Mouse (Mus musculus) thymus, adult 2 months (tissue): Measurements from ENCODE around the gene Gm5678. TPM values are rescaled to one million over a fixed set of nuclear protein-coding genes. Genes with fewer than 3 reads are reported as not detected.

Experiments
- DNase-seq: peaks from one replicate; pipeline ENCODE4 v3.0.0; 2021
- H3K27ac ChIP-seq: fragments of 200-500 bp; 2 replicates; pipeline ENCODE4 v1.5.1; 2012; ENCODE audit warnings: low read length, control low read depth; ENCODE audit not compliant: control insufficient read depth, insufficient read depth
- H3K27me3 ChIP-seq: fragments of 200-500 bp; 2 replicates; pipeline ENCODE4 v1.6.1; 2012; ENCODE audit warnings: mild to moderate bottlenecking, low read length, moderate library complexity, mixed read lengths; ENCODE audit not compliant: control insufficient read depth, insufficient read depth
- H3K36me3 ChIP-seq: fragments of 200-500 bp; 2 replicates; pipeline ENCODE4 v1.6.1; 2012; ENCODE audit warnings: mild to moderate bottlenecking, low read length, moderate library complexity; ENCODE audit not compliant: control insufficient read depth, insufficient read depth
- H3K4me1 ChIP-seq: fragments of 200-500 bp; replicated peaks from 2 replicates; pipeline ENCODE4 v1.6.1; 2012; ENCODE audit warnings: low read length; ENCODE audit not compliant: control insufficient read depth, insufficient read depth
- H3K4me3 ChIP-seq: fragments of 200-500 bp; 2 replicates; pipeline ENCODE4 v1.5.1; 2012; ENCODE audit warnings: mild to moderate bottlenecking, low read length, control low read depth, moderate library complexity; ENCODE audit not compliant: control insufficient read depth, insufficient read depth
- CTCF ChIP-seq: fragments of 200-500 bp; IDR thresholded peaks from 2 replicates; pipeline ENCODE4 v1.5.1; 2012; ENCODE audit warnings: mild to moderate bottlenecking, control low read depth, low read length, moderate library complexity, borderline replicate concordance; ENCODE audit not compliant: control insufficient read depth, poor library complexity, insufficient read depth; ENCODE audit errors: extremely low read depth
- POLR2A ChIP-seq: fragments of 200-500 bp; IDR thresholded peaks from 2 replicates; pipeline ENCODE4 v1.6.1; 2012; ENCODE audit warnings: mild to moderate bottlenecking, low read length, control low read depth, moderate library complexity; ENCODE audit not compliant: control insufficient read depth, poor library complexity, insufficient read depth; ENCODE audit errors: extremely low read depth
- WGBS: fragments of 180-500 bp; shearing (Covaris S2); methylation state at CpG from one replicate; pipeline ENCODE4 v1.1.7; 2018; 5-methylcytosine and 5-hydroxymethylcytosine counted together
- polyA plus RNA-seq: library from polyadenylated mRNA; depleted of rRNA; stranded (reverse); fragments of >200 nt; gene quantifications from 2 replicates; pipeline ENCODE4 v1.2.3, GENCODE M21; 2012

Gene Gm5678
- polyA plus RNA-seq, 1 experiment: not detected

DNA sequence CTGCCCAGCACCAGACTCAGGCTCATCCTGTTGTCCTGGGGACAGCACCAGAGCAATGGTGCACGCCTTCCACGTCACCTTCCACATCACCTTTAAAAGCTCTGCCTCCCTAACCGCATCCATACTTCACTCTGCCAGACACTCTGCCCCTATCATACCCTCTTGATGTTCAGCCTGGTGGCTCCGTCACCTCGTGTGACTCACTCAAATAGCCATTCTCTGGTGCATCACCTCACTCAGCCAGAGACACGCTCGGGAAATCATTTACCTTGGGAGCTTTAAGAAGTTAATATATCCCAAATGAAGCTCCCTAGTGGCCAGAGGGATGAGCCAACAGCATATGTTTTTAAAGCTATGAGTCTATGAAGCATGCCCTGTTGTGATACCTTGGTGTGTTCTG, 31.1 kb upstream of the Gm5678 start:
- H3K36me3 ChIP-seq: no peaks in the 10 kb centered on the region
- H3K27ac ChIP-seq: no peak overlapping the region
- 97% methylated on average over 7 of the region's 7 CpGs for WGBS
- no peak for TF ChIP-seq CTCF
- H3K4me1 ChIP-seq: no peaks in the 10 kb centered on the region
- no peak overlapping the region for H3K4me3 ChIP-seq
- no peaks in the 10 kb centered on the region for H3K27me3 ChIP-seq
- DNase-seq: no peak

DNA sequence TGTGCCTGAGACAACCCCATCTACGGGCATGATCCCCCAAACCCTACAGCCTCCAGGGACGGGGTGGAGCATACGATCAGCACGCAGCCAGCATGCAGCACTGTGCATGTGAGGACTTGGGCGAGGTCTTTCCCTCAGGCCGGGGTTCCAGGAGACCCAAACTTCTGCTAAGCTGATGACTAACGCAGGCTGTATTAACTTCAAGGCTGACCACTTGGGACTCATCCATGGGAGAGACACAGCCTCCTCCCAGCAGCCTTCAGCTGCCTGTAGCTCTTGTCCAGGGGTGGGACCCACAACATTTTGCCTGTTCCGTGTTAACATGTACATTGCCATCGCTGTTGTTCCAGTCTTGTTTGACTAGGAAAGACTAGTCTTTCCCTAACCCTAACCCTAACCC, 30.3 kb upstream of the Gm5678 start:
- TF ChIP-seq CTCF: no peak
- TF ChIP-seq POLR2A: no peak
- Histone ChIP-seq H3K27me3 (no peaks in the 10 kb centered on the region), H3K4me1 (no peaks in the 10 kb centered on the region), H3K27ac (no peak overlapping the region), H3K36me3 (no peaks in the 10 kb centered on the region), H3K4me3 (no peak overlapping the region)
- WGBS: 96% methylated on average over 9 of the region's 9 CpGs
- no peak for DNase-seq

- Histone ChIP-seq H3K4me3 (no peak overlapping the region), H3K36me3 (no peaks in the 10 kb centered on the region), H3K4me1 (peaks cover 2% of the 10 kb centered on the region), H3K27ac (no peak overlapping the region), H3K27me3 (no peaks in the 10 kb centered on the region)
- 93% methylated on average over 6 of the region's 6 CpGs for WGBS
- DNase-seq: no peak
- TF ChIP-seq CTCF (no peak), POLR2A (no peak)
These were observed 28.4 kb upstream of the Gm5678 start for GRCm38 (mm10) chr16:93599461-93599860.

- no peaks in the 10 kb centered on the region for H3K27me3 ChIP-seq
- H3K36me3 ChIP-seq: no peaks in the 10 kb centered on the region
- DNase-seq: peak; percentile 86
- 2% methylated on average over 55 of the region's 55 CpGs for WGBS
- H3K4me1 ChIP-seq: peaks cover 10% of the 10 kb centered on the region
- TF ChIP-seq CTCF (no peak), POLR2A (peak; percentile 83)
- peak within 1 kb of the TSS; percentile 64 for H3K27ac ChIP-seq
- peak within 1 kb of the TSS; percentile 62 for H3K4me3 ChIP-seq
These were observed 24.3 kb upstream of the Gm5678 start, which contains the start of gene Setd4 for GRCm38 (mm10) chr16:93603439-93604212. Gene Setd4 (minus strand): TSS chr16:93604063.

DNA sequence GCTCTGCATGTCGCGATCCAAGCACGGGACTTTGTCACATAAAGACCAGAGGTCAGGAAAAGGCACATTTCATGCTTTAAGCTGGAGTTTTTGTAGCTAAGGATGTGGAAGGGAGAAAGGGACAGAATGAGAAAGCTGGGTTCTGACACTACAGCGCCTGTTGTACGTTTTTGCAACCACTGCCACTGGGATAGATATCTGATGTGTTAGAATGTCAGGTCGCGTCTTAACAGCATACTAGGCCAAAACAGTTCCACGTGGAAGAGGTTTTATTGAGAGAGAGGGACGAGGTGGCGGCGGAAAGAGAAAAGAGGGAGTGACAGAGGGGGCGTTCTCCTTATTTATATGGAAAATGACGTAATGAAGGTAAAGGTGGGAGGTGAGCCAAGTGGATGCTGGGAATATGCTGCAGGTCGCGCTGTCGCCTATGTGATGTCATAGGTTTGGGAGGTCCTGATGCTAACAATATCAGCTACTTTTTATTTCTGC, 23.4 kb upstream of the Gm5678 start:
- Histone ChIP-seq H3K27ac (no peak overlapping the region; the same call in 1 of the 2 replicates), H3K36me3 (no peaks in the 10 kb centered on the region), H3K27me3 (no peaks in the 10 kb centered on the region), H3K4me1 (peaks cover 12% of the 10 kb centered on the region), H3K4me3 (no peak overlapping the region; the same call in 1 of the 2 replicates)
- TF ChIP-seq POLR2A (no peak), CTCF (no peak)
- no peak for DNase-seq
- 42% methylated on average over 16 of the region's 16 CpGs for WGBS

GRCm38 (mm10) chr16:93605553-93605952, 22.3 kb upstream of the Gm5678 start, which contains the start of gene Cbr1:
Gene Cbr1 (plus strand): TSS chr16:93605853.
- WGBS: 89% methylated on average over 4 of the region's 4 CpGs
- H3K27ac ChIP-seq: no peak within 1 kb of the TSS
- no peak within 1 kb of the TSS for H3K4me3 ChIP-seq

More at GRCm38 (mm10) chr16:93605553-93605952, 22.3 kb upstream of the Gm5678 start, which contains the start of gene Cbr1:
- H3K27me3 ChIP-seq: no peaks in the 10 kb centered on the region
- H3K36me3 ChIP-seq: no peaks in the 10 kb centered on the region
- DNase-seq: no peak
- H3K4me1 ChIP-seq: peaks cover 12% of the 10 kb centered on the region
- no peak for TF ChIP-seq POLR2A
- no peak for TF ChIP-seq CTCF
